Mouse (Mus musculus) heart, embryonic 12.5 days (tissue): ENCODE measurements around the gene Chmp4b. TPM values are rescaled to one million over a fixed set of nuclear protein-coding genes. Genes with fewer than 3 reads are reported as not detected.

Experiments
- ATAC-seq: fragments of 200-750 bp; cut with Nextera tagmentation; 2 replicates; pipeline ENCODE4 v1.8.0; 2017; ENCODE audit warnings: moderate TSS enrichment, moderate library complexity; ENCODE audit not compliant: insufficient number of reproducible peaks, low FRiP score
- H3K27ac ChIP-seq: fragments of 300-500 bp; sonication (generic); 2 replicates; pipeline ENCODE4 v1.5.1; 2016; ENCODE audit warnings: mild to moderate bottlenecking, moderate library complexity; ENCODE audit not compliant: poor library complexity, severe bottlenecking
- H3K27me3 ChIP-seq: fragments of 300-500 bp; sonication (generic); replicated peaks from 2 replicates; pipeline ENCODE4 v1.6.1; 2016; ENCODE audit warnings: mild to moderate bottlenecking, moderate library complexity
- H3K36me3 ChIP-seq: fragments of 300-500 bp; sonication (generic); 2 replicates; pipeline ENCODE4 v1.6.1; 2016; ENCODE audit warnings: mild to moderate bottlenecking, moderate library complexity
- H3K4me1 ChIP-seq: fragments of 300-500 bp; sonication (generic); replicated peaks from 2 replicates; pipeline ENCODE4 v1.6.1; 2016; ENCODE audit warnings: mild to moderate bottlenecking
- H3K4me2 ChIP-seq: fragments of 300-500 bp; sonication (generic); 2 replicates; pipeline ENCODE4 v1.6.1; 2016; ENCODE audit warnings: mild to moderate bottlenecking, moderate library complexity
- H3K4me3 ChIP-seq: fragments of 300-500 bp; sonication (generic); 2 replicates; pipeline ENCODE4 v1.5.1; 2016; ENCODE audit warnings: mild to moderate bottlenecking
- H3K9ac ChIP-seq: fragments of 300-500 bp; sonication (generic); 2 replicates; pipeline ENCODE4 v1.6.1; 2016; ENCODE audit warnings: mild to moderate bottlenecking, moderate library complexity
- H3K9me3 ChIP-seq: fragments of 300-500 bp; sonication (generic); replicated peaks from 2 replicates; pipeline ENCODE4 v1.6.1; 2016; ENCODE audit warnings: mild to moderate bottlenecking, moderate library complexity
- WGBS: fragments of 180-500 bp; shearing (Covaris S2); methylation state at CpG from one replicate; pipeline ENCODE4 v1.1.7; 2016; 5-methylcytosine and 5-hydroxymethylcytosine counted together
- polyA plus RNA-seq: library from polyadenylated mRNA; unstranded; fragments of >200 nt; fragmentation: Nextera tagmentation; extraction: Ambion mirVana; gene quantifications from 2 replicates; pipeline ENCODE4 v1.2.1, GENCODE M21; 2016

Gene Chmp4b
- polyA plus RNA-seq, 1 experiment from 2014 or later: 24.4 TPM

GRCm38 (mm10) chr2:154685772-154686171 lies 34.3 kb downstream of the Chmp4b start:
- Histone ChIP-seq H3K27me3 (no peaks in the 10 kb centered on the region), H3K36me3 (peaks cover 26% of the 10 kb centered on the region), H3K27ac (no peak overlapping the region), H3K4me1 (peaks cover 27% of the 10 kb centered on the region), H3K4me2 (no peak overlapping the region), H3K4me3 (no peak overlapping the region), H3K9me3 (no peaks in the 10 kb centered on the region), H3K9ac (no peak overlapping the region)
- 89% methylated on average over 3 of the region's 3 CpGs for WGBS
- ATAC-seq: no peak

GRCm38 (mm10) chr2:154686819-154687218 lies 35.3 kb downstream of the Chmp4b start:
- no peak overlapping the region for H3K4me2 ChIP-seq
- no peaks in the 10 kb centered on the region for H3K9me3 ChIP-seq
- H3K27me3 ChIP-seq: no peaks in the 10 kb centered on the region
- H3K4me1 ChIP-seq: peaks cover 19% of the 10 kb centered on the region
- H3K36me3 ChIP-seq: peaks cover 35% of the 10 kb centered on the region
- no peak overlapping the region for H3K4me3 ChIP-seq
- 44% methylated on average over 3 of the region's 3 CpGs for WGBS
- H3K27ac ChIP-seq: no peak overlapping the region
- H3K9ac ChIP-seq: no peak overlapping the region
- no peak for ATAC-seq

GRCm38 (mm10) chr2:154689391-154689790 lies 37.9 kb downstream of the Chmp4b start:
- Histone ChIP-seq H3K4me2 (no peak overlapping the region), H3K27ac (no peak overlapping the region), H3K4me1 (peaks cover 16% of the 10 kb centered on the region), H3K9ac (no peak overlapping the region), H3K9me3 (no peaks in the 10 kb centered on the region), H3K4me3 (no peak overlapping the region), H3K27me3 (no peaks in the 10 kb centered on the region), H3K36me3 (peaks cover 55% of the 10 kb centered on the region)
- 91% methylated on average over 14 of the region's 14 CpGs for WGBS
- no peak for ATAC-seq

- Histone ChIP-seq H3K4me2 (no peak overlapping the region), H3K36me3 (peaks cover 62% of the 10 kb centered on the region), H3K9me3 (no peaks in the 10 kb centered on the region), H3K9ac (no peak overlapping the region), H3K27me3 (no peaks in the 10 kb centered on the region), H3K27ac (no peak overlapping the region), H3K4me1 (peaks cover 16% of the 10 kb centered on the region), H3K4me3 (no peak overlapping the region)
- 90% methylated on average over 5 of the region's 5 CpGs for WGBS
- ATAC-seq: no peak
These were observed 39.5 kb downstream of the Chmp4b start for GRCm38 (mm10) chr2:154690959-154691358.

- ATAC-seq: no peak
These were observed 41.9 kb downstream of the Chmp4b start for GRCm38 (mm10) chr2:154693186-154693940.

GRCm38 (mm10) chr2:154693941-154694256 lies 42.4 kb downstream of the Chmp4b start:
- Histone ChIP-seq H3K4me3 (no peak overlapping the region), H3K36me3 (peaks cover 73% of the 10 kb centered on the region), H3K4me1 (no peaks in the 10 kb centered on the region), H3K4me2 (no peak overlapping the region), H3K27me3 (no peaks in the 10 kb centered on the region), H3K9ac (no peak overlapping the region), H3K9me3 (no peaks in the 10 kb centered on the region), H3K27ac (no peak overlapping the region)
- WGBS: 89% methylated on average over 12 of the region's 12 CpGs
- ATAC-seq: no peak

More at GRCm38 (mm10) chr2:154693186-154693940, 41.9 kb downstream of the Chmp4b start:
- H3K27me3 ChIP-seq: no peaks in the 10 kb centered on the region
- WGBS: 75% methylated on average over 11 of the region's 11 CpGs
- no peak overlapping the region for H3K4me2 ChIP-seq
- H3K4me3 ChIP-seq: no peak overlapping the region
- H3K9ac ChIP-seq: no peak overlapping the region
- no peaks in the 10 kb centered on the region for H3K4me1 ChIP-seq
- H3K9me3 ChIP-seq: no peaks in the 10 kb centered on the region
- H3K36me3 ChIP-seq: peaks cover 68% of the 10 kb centered on the region
- H3K27ac ChIP-seq: no peak overlapping the region

- no peak for ATAC-seq
- Histone ChIP-seq H3K27me3 (no peaks in the 10 kb centered on the region), H3K9me3 (peaks cover 5% of the 10 kb centered on the region; the same call in 1 of the 2 replicates), H3K27ac (no peak overlapping the region), H3K4me1 (no peaks in the 10 kb centered on the region), H3K36me3 (peaks cover 66% of the 10 kb centered on the region), H3K4me3 (no peak overlapping the region), H3K4me2 (no peak overlapping the region), H3K9ac (no peak overlapping the region)
- WGBS: 80% methylated on average over 8 of the region's 8 CpGs
These were observed 44.2 kb downstream of the Chmp4b start for GRCm38 (mm10) chr2:154695690-154696089.

- H3K27ac ChIP-seq: no peak overlapping the region
- no peak overlapping the region for H3K4me2 ChIP-seq
- peaks cover 5% of the 10 kb centered on the region; the same call in 1 of the 2 replicates for H3K9me3 ChIP-seq
- WGBS: 89% methylated on average over 3 of the region's 3 CpGs
- no peak overlapping the region for H3K9ac ChIP-seq
- no peaks in the 10 kb centered on the region for H3K27me3 ChIP-seq
- no peak for ATAC-seq
- H3K4me1 ChIP-seq: no peaks in the 10 kb centered on the region
- H3K4me3 ChIP-seq: no peak overlapping the region
- peaks cover 58% of the 10 kb centered on the region for H3K36me3 ChIP-seq
These were observed 45.2 kb downstream of the Chmp4b start for GRCm38 (mm10) chr2:154696660-154697059.

GRCm38 (mm10) chr2:154699360-154699759 lies 47.9 kb downstream of the Chmp4b start:
- ATAC-seq: no peak
- H3K9ac ChIP-seq: no peak overlapping the region
- WGBS: 88% methylated on average over 4 of the region's 4 CpGs
- no peak overlapping the region for H3K4me2 ChIP-seq
- H3K36me3 ChIP-seq: peaks cover 33% of the 10 kb centered on the region
- no peak overlapping the region for H3K27ac ChIP-seq
- H3K4me1 ChIP-seq: 0 out of 2 replicates have a peak, but pooled peaks cover 5% of the 10 kb centered on the region
- no peaks in the 10 kb centered on the region for H3K27me3 ChIP-seq
- H3K4me3 ChIP-seq: no peak overlapping the region
- H3K9me3 ChIP-seq: peaks cover 5% of the 10 kb centered on the region; the same call in 1 of the 2 replicates

GRCm38 (mm10) chr2:154700177-154700576 lies 48.7 kb downstream of the Chmp4b start:
- no peak overlapping the region for H3K4me2 ChIP-seq
- peaks cover 25% of the 10 kb centered on the region for H3K36me3 ChIP-seq
- WGBS: 84% methylated on average over 2 of the region's 2 CpGs
- no peak overlapping the region for H3K4me3 ChIP-seq
- 0 out of 2 replicates have a peak, but pooled peaks cover 5% of the 10 kb centered on the region for H3K4me1 ChIP-seq
- H3K27ac ChIP-seq: no peak overlapping the region
- H3K9me3 ChIP-seq: peaks cover 5% of the 10 kb centered on the region; the same call in 1 of the 2 replicates
- no peak overlapping the region for H3K9ac ChIP-seq
- no peak for ATAC-seq
- H3K27me3 ChIP-seq: no peaks in the 10 kb centered on the region

GRCm38 (mm10) chr2:154702637-154703315 lies 51.3 kb downstream of the Chmp4b start:
- 0 out of 2 replicates have a peak overlapping the region, but pooled peaks have one; percentile 13 for H3K4me3 ChIP-seq
- peaks cover 13% of the 10 kb centered on the region for H3K36me3 ChIP-seq
- 3% methylated on average over 17 of the region's 17 CpGs for WGBS
- H3K4me1 ChIP-seq: peaks cover 18% of the 10 kb centered on the region
- H3K4me2 ChIP-seq: peak overlapping the region; percentile 56
- peaks cover 5% of the 10 kb centered on the region; the same call in 1 of the 2 replicates for H3K9me3 ChIP-seq
- no peak overlapping the region for H3K27ac ChIP-seq
- H3K9ac ChIP-seq: peak overlapping the region; percentile 51; the same call in 1 of the 2 replicates
- H3K27me3 ChIP-seq: no peaks in the 10 kb centered on the region
- ATAC-seq: peak; percentile 52
